Mouse (Mus musculus) thymus, postnatal 10 days (tissue): ENCODE data around the gene Dnal1.

ENCODE experiments used
- DNase-seq, 2 experiments: peaks; one replicate each; pipeline ENCODE4 v3.0.0; 2021; ENCODE audit warnings: low spot score in 2 of 2

Gene Dnal1

GRCm38 (mm10) chr12:84161616-84162433, 47.7 kb downstream of the Dnal1 start:
- peak in 1 of 2 experiments; percentile 47 for DNase-seq

- peak; percentile 26 to 49 for DNase-seq
Observed at GRCm38 (mm10) chr12:84163133-84163532, 49.0 kb downstream of the Dnal1 start.

- DNase-seq = no peak
Observed at GRCm38 (mm10) chr12:84163586-84164110, 49.5 kb downstream of the Dnal1 start.

- DNase-seq = no peak
Observed at GRCm38 (mm10) chr12:84165631-84166373, 51.6 kb downstream of the Dnal1 start.

- no peak for DNase-seq
Observed at GRCm38 (mm10) chr12:84170610-84171009, 56.4 kb downstream of the Dnal1 start.

GRCm38 (mm10) chr12:84172216-84172615, 58.0 kb downstream of the Dnal1 start:
- no peak for DNase-seq

GRCm38 (mm10) chr12:84172862-84173261, 58.7 kb downstream of the Dnal1 start:
- no peak for DNase-seq

- no peak for DNase-seq
Observed at GRCm38 (mm10) chr12:84173309-84173915, 59.2 kb downstream of the Dnal1 start.

GRCm38 (mm10) chr12:84174190-84174811, 60.1 kb downstream of the Dnal1 start:
- DNase-seq = no peak

GRCm38 (mm10) chr12:84174871-84175270, 60.7 kb downstream of the Dnal1 start:
- DNase-seq = no peak

- peak; percentile 66 to 71 for DNase-seq
Observed at GRCm38 (mm10) chr12:84175659-84176061, 61.5 kb downstream of the Dnal1 start.

GRCm38 (mm10) chr12:84176126-84176769, 62.1 kb downstream of the Dnal1 start:
- peak; percentile 52 to 54 for DNase-seq

GRCm38 (mm10) chr12:84176886-84177765, 63.0 kb downstream of the Dnal1 start:
- peak; percentile 46 to 51 for DNase-seq

GRCm38 (mm10) chr12:84178052-84178451, 63.9 kb downstream of the Dnal1 start:
- no peak for DNase-seq

GRCm38 (mm10) chr12:84178652-84179445, 64.7 kb downstream of the Dnal1 start:
- no peak for DNase-seq

- no peak for DNase-seq
Observed at GRCm38 (mm10) chr12:84180090-84180489, 65.9 kb downstream of the Dnal1 start.

GRCm38 (mm10) chr12:84180701-84181435, 66.7 kb downstream of the Dnal1 start:
- no peak for DNase-seq

GRCm38 (mm10) chr12:84181999-84182398, 67.8 kb downstream of the Dnal1 start:
- no peak for DNase-seq

GRCm38 (mm10) chr12:84184979-84185378, 70.8 kb downstream of the Dnal1 start:
- no peak for DNase-seq
